Mouse (Mus musculus): Measurements from ENCODE around the gene Has3. TPM values are rescaled to one million over a fixed set of nuclear protein-coding genes. Genes with fewer than 3 reads are reported as not detected.

The Has3 gene
- 0.05 and 0.17 TPM in 2 replicates for polyA plus RNA-seq (2016; fragmentation: Nextera tagmentation; extraction: Ambion mirVana)

- H3K36me3 ChIP-seq (replicated peaks), result peaks cover 14% of the 10 kb centered on the region
- H3K27me3 ChIP-seq (replicated peaks; ENCODE audit: low read depth, poor library complexity, severe bottlenecking), result peaks cover 80% of the 10 kb centered on the region
- no peaks in the 10 kb centered on the region for H3K9me3 ChIP-seq
- under 1% methylated on average over 18 of the region's 18 CpGs for WGBS
- peak within 1 kb of the TSS; percentile 76 for H3K4me3 ChIP-seq
- peaks cover 43% of the 10 kb centered on the region for H3K4me1 ChIP-seq
- H3K27ac ChIP-seq (replicated peaks), result peak within 1 kb of the TSS; percentile 77
- peak; percentile 38 for DNase-seq (ENCODE audit: low spot score)
Measured at GRCm38 (mm10) chr8:106870051-106870450, at the start of gene Has3. TSS of gene Has3 (plus strand) at chr8:106870242.

DNA sequence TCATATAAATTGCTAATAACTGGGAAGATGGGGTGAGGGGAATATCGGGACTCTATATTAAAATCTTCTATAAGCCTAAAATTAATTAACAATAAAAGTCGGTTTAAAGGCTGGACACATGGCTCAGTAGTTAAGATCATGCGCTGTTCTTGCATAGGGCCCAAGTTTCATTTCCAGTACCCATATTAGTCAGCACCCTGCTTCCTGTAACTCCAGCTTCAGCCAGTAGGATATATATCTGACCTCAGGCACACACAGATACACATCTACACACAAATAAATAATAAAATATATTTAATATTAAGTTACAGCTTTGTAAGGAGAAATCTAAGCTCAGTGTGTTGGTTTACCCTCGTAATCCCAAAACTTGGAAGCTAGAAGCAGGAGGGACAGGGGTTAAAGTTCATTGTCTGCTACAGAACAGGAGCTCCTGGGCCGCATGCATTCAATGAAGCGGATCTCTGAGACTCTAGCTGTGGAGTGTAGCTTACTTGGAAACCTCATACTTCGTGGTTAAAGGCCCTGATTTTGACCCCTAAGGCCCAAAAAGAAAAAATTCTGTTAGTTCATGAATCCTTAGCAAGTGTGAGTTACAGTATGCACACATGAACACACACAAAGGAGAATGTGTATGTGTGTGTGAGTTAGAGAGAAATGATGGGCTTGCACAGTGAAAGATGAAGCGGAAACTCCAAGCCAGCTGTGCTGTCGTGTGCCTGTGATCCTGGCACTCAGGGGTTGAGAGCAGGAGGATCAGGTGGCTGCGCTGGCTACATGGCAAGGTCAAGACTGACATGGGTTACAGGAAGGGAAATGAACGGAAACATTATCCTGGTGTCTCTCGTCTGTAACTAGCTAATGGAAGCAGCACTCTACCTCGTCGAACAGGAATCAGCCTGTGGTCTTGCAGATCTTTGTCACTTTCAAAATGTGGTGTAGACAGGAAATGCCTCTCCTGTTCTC is 49.2 kb upstream of the Has3 start:
- no peak for DNase-seq (ENCODE audit: low spot score)
- peaks cover 26% of the 10 kb centered on the region for H3K36me3 ChIP-seq (replicated peaks)

GRCm38 (mm10) chr8:106828921-106829320 is 41.1 kb upstream of the Has3 start:
- Histone ChIP-seq H3K27me3 (replicated peaks; ENCODE audit: low read depth, poor library complexity, severe bottlenecking) (no peaks in the 10 kb centered on the region), H3K36me3 (replicated peaks) (peaks cover 13% of the 10 kb centered on the region; the same call in 1 of the 2 replicates), H3K27ac (replicated peaks) (no peak overlapping the region), H3K4me3 (no peak overlapping the region), H3K9me3 (no peaks in the 10 kb centered on the region), H3K4me1 (no peaks in the 10 kb centered on the region)
- no peak for DNase-seq (ENCODE audit: low spot score)
- WGBS, result 85% methylated on average over 6 of the region's 6 CpGs

More for the DNA sequence above, 49.2 kb upstream of the Has3 start:
- Histone ChIP-seq H3K27me3 (replicated peaks; ENCODE audit: low read depth, poor library complexity, severe bottlenecking) (no peaks in the 10 kb centered on the region), H3K4me1 (peaks cover 19% of the 10 kb centered on the region), H3K27ac (replicated peaks) (peak overlapping the region; percentile 3; the same call in 1 of the 2 replicates), H3K4me3 (no peak overlapping the region), H3K9me3 (no peaks in the 10 kb centered on the region)
- 70% methylated on average over 14 of the region's 14 CpGs for WGBS

GRCm38 (mm10) chr8:106829526-106830045 is 40.5 kb upstream of the Has3 start:
- H3K36me3 ChIP-seq (replicated peaks), result peaks cover 13% of the 10 kb centered on the region; the same call in 1 of the 2 replicates
- WGBS, result 88% methylated on average over 5 of the region's 5 CpGs
- no peaks in the 10 kb centered on the region for H3K4me1 ChIP-seq
- no peak overlapping the region for H3K4me3 ChIP-seq
- H3K27me3 ChIP-seq (replicated peaks; ENCODE audit: low read depth, poor library complexity, severe bottlenecking), result no peaks in the 10 kb centered on the region
- no peaks in the 10 kb centered on the region for H3K9me3 ChIP-seq
- DNase-seq (ENCODE audit: low spot score), result no peak
- H3K27ac ChIP-seq (replicated peaks), result no peak overlapping the region

- WGBS, result 89% methylated on average over 1 of the region's 1 CpGs
- no peak for DNase-seq (ENCODE audit: low spot score)
- H3K36me3 ChIP-seq (replicated peaks), result peaks cover 12% of the 10 kb centered on the region; the same call in 1 of the 2 replicates
Measured at GRCm38 (mm10) chr8:106834899-106835298, 35.1 kb upstream of the Has3 start.

GRCm38 (mm10) chr8:106836525-106836924 is 33.5 kb upstream of the Has3 start:
- H3K4me3 ChIP-seq, result no peak overlapping the region
- no peaks in the 10 kb centered on the region for H3K9me3 ChIP-seq
- DNase-seq (ENCODE audit: low spot score), result no peak
- peaks cover 12% of the 10 kb centered on the region; the same call in 1 of the 2 replicates for H3K36me3 ChIP-seq (replicated peaks)
- no peak overlapping the region for H3K27ac ChIP-seq (replicated peaks)
- H3K4me1 ChIP-seq, result peaks cover 16% of the 10 kb centered on the region
- 87% methylated on average over 6 of the region's 6 CpGs for WGBS
- no peaks in the 10 kb centered on the region for H3K27me3 ChIP-seq (replicated peaks; ENCODE audit: low read depth, poor library complexity, severe bottlenecking)

More at GRCm38 (mm10) chr8:106834899-106835298, 35.1 kb upstream of the Has3 start:
- Histone ChIP-seq H3K9me3 (no peaks in the 10 kb centered on the region), H3K27me3 (replicated peaks; ENCODE audit: low read depth, poor library complexity, severe bottlenecking) (no peaks in the 10 kb centered on the region), H3K4me1 (peaks cover 12% of the 10 kb centered on the region), H3K27ac (replicated peaks) (no peak overlapping the region), H3K4me3 (no peak overlapping the region)

DNA sequence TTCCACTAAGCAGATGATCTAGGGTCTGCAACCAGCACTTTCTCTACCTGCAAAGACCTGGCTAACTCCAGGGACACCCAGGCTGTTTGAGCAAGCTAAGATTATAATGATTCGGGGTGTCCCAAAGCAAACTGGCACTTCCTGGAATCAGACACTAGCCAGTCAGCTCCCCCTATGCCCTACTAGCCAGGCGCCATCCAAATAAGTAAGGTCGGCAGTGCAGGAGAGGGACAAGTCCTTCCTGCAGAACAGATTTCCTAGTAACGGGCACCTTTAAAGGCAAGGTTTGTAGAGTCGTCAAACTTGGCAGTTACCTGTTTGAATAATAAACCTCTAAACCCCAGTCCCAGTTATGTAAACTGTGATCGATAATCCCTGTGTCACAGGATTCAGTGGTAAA is 31.2 kb upstream of the Has3 start:
- Histone ChIP-seq H3K9me3 (no peaks in the 10 kb centered on the region), H3K27me3 (replicated peaks; ENCODE audit: low read depth, poor library complexity, severe bottlenecking) (no peaks in the 10 kb centered on the region), H3K4me3 (no peak overlapping the region), H3K4me1 (peaks cover 16% of the 10 kb centered on the region), H3K27ac (replicated peaks) (0 out of 2 replicates have a peak overlapping the region, but pooled peaks have one; percentile 36), H3K36me3 (replicated peaks) (peaks cover 12% of the 10 kb centered on the region)
- DNase-seq (ENCODE audit: low spot score), result no peak
- 83% methylated on average over 6 of the region's 6 CpGs for WGBS

GRCm38 (mm10) chr8:106839209-106840001 is 30.6 kb upstream of the Has3 start:
- Histone ChIP-seq H3K36me3 (replicated peaks) (peaks cover 12% of the 10 kb centered on the region), H3K27me3 (replicated peaks; ENCODE audit: low read depth, poor library complexity, severe bottlenecking) (no peaks in the 10 kb centered on the region), H3K27ac (replicated peaks) (peak overlapping the region; percentile 36), H3K4me1 (peaks cover 16% of the 10 kb centered on the region), H3K4me3 (no peak overlapping the region), H3K9me3 (no peaks in the 10 kb centered on the region)
- 52% methylated on average over 11 of the region's 11 CpGs for WGBS
- no peak for DNase-seq (ENCODE audit: low spot score)

DNA sequence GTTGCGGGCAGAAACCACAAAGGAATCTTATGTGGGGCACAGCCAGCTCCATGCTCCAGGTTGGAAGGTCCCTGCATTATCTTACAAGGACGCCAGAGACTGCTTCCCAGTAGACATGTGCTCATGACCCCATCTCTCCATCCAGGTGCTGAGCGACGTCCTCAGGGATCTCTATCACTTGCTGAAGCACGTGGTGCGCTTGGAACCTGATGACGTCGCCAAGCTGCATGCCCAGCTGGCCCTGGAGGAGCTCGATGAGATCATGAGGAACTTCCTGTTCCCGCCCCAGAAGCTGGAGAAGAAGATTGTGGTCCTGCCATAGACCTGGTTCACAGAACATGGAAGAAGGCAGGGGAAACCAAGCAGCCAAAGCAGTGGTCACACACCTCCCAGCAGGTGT is 20.0 kb upstream of the Has3 start:
- WGBS, result 88% methylated on average over 10 of the region's 10 CpGs
- no peak for DNase-seq (ENCODE audit: low spot score)

GRCm38 (mm10) chr8:106854534-106855241 is 15.4 kb upstream of the Has3 start:
- H3K27ac ChIP-seq (replicated peaks), result no peak overlapping the region
- H3K9me3 ChIP-seq, result no peaks in the 10 kb centered on the region
- H3K36me3 ChIP-seq (replicated peaks), result peaks cover 25% of the 10 kb centered on the region
- peaks cover 12% of the 10 kb centered on the region for H3K4me1 ChIP-seq
- H3K27me3 ChIP-seq (replicated peaks; ENCODE audit: low read depth, poor library complexity, severe bottlenecking), result no peaks in the 10 kb centered on the region
- 50% methylated on average over 8 of the region's 8 CpGs for WGBS
- no peak overlapping the region for H3K4me3 ChIP-seq
- DNase-seq (ENCODE audit: low spot score), result no peak

More for the DNA sequence above, 20.0 kb upstream of the Has3 start:
- H3K9me3 ChIP-seq, result no peaks in the 10 kb centered on the region
- peaks cover 25% of the 10 kb centered on the region for H3K36me3 ChIP-seq (replicated peaks)
- no peak overlapping the region for H3K4me3 ChIP-seq
- peaks cover 10% of the 10 kb centered on the region for H3K4me1 ChIP-seq
- H3K27me3 ChIP-seq (replicated peaks; ENCODE audit: low read depth, poor library complexity, severe bottlenecking), result no peaks in the 10 kb centered on the region
- H3K27ac ChIP-seq (replicated peaks), result no peak overlapping the region

DNA sequence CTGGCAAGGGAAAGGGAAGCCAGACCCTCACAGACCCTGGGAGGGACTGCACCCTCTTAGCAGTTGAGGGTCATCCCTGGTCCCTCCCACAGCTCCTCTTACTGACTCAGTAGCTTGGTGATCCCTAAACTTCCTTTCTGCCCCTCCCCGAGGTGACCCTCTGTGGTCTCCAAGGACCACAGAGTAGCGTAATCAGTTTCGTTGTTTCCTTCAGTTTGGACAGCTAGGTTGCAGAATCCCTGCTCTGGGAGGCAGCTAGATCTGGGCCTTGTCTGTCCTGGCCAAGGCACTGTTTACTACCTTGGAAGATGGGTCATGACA is 14.8 kb upstream of the Has3 start:
- Histone ChIP-seq H3K27ac (replicated peaks) (no peak overlapping the region), H3K4me3 (no peak overlapping the region), H3K9me3 (no peaks in the 10 kb centered on the region), H3K27me3 (replicated peaks; ENCODE audit: low read depth, poor library complexity, severe bottlenecking) (no peaks in the 10 kb centered on the region), H3K36me3 (replicated peaks) (peaks cover 22% of the 10 kb centered on the region), H3K4me1 (peaks cover 12% of the 10 kb centered on the region)
- 75% methylated on average over 3 of the region's 3 CpGs for WGBS
- no peak for DNase-seq (ENCODE audit: low spot score)

DNA sequence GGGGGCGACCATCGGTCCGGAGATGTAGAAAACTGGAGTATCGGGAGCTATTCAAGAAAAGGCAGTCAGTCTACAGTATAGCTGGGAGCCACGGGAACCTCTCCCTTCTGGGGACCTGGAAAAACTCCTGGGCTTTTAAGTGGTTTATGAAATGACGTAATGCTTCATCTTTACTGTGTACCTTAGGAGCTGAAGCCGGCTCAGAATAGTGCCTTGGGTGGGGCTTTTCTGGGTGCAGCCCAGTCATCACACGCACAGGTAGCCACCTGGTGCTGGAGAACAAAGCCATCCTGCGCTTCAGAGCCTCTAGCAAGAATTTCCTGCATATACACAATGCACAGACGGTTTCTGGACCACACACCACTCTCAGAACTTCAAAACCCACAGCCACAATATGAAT is 7.2 kb upstream of the Has3 start:
- H3K27me3 ChIP-seq (replicated peaks; ENCODE audit: low read depth, poor library complexity, severe bottlenecking), result 0 out of 2 replicates have a peak, but pooled peaks cover 13% of the 10 kb centered on the region
- H3K4me3 ChIP-seq, result no peak overlapping the region
- no peaks in the 10 kb centered on the region for H3K9me3 ChIP-seq
- no peaks in the 10 kb centered on the region for H3K4me1 ChIP-seq
- H3K27ac ChIP-seq (replicated peaks), result no peak overlapping the region
- no peaks in the 10 kb centered on the region for H3K36me3 ChIP-seq (replicated peaks)
- no peak for DNase-seq (ENCODE audit: low spot score)
- 89% methylated on average over 10 of the region's 10 CpGs for WGBS

All from embryonic facial prominence, embryonic 10.5 days (tissue).